Mouse (Mus musculus): Measurements from ENCODE around the gene Dst.

DNA sequence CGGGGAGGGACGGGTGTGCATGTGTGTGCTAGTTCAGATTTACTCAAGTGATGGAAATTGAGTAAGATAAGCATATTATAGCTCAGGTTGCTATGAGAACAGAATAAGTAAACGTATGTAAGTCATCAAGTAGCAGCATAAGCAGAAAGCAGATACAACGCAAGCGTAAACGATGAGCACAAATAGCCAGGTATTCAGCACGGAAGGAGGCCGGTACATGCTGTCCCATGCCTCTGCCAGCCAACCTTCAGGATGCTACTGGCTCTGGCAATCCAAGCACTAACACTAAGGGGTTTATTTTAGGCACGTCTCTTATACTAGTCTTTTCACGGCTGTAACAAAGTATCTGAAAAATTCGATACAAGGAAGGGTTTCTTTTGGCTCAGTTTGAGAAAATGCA lies 10.6 kb upstream of the Dst start:
- TF ChIP-seq CTCF (conservative IDR thresholded peaks at IDR 0.05; ENCODE audit: low read length), result no peak
- no peak for TF ChIP-seq POU5F1 (IDR thresholded peaks at IDR 0.05; ENCODE audit: borderline replicate concordance, low read length)
- TF ChIP-seq NANOG (IDR thresholded peaks at IDR 0.05; ENCODE audit: borderline replicate concordance, low read length), result no peak

Data from E14TG2a.4 (cell line).